Mouse (Mus musculus) limb, embryonic 13.5 days (tissue): Measurements from ENCODE around the gene Bcl2a1c. TPM values are rescaled to one million over a fixed set of nuclear protein-coding genes. Genes with fewer than 3 reads are reported as not detected.

Experiments
- ATAC-seq: fragments of 200-750 bp; cut with Nextera tagmentation; 2 replicates; pipeline ENCODE4 v1.8.0; 2017; ENCODE audit warnings: low read depth, moderate number of reproducible peaks, moderate TSS enrichment; ENCODE audit not compliant: low FRiP score
- H3K27ac ChIP-seq: fragments of 300-500 bp; sonication (generic); 2 replicates; pipeline ENCODE4 v1.5.1; 2015; ENCODE audit warnings: inconsistent platforms, mild to moderate bottlenecking, moderate library complexity
- H3K27me3 ChIP-seq: fragments of 300-500 bp; sonication (generic); 2 replicates; pipeline ENCODE4 v1.6.1; 2015; ENCODE audit warnings: mild to moderate bottlenecking, inconsistent platforms
- H3K36me3 ChIP-seq: fragments of 300-500 bp; sonication (generic); 2 replicates; pipeline ENCODE4 v1.6.1; 2015; ENCODE audit warnings: inconsistent platforms, mild to moderate bottlenecking, moderate library complexity
- H3K4me1 ChIP-seq: fragments of 300-500 bp; sonication (generic); 2 replicates; pipeline ENCODE4 v1.6.1; 2015; ENCODE audit warnings: inconsistent platforms
- H3K4me2 ChIP-seq: fragments of 300-500 bp; sonication (generic); replicated peaks from 2 replicates; pipeline ENCODE4 v1.6.1; 2015; ENCODE audit warnings: inconsistent platforms, mild to moderate bottlenecking, moderate library complexity
- H3K4me3 ChIP-seq: fragments of 300-500 bp; sonication (generic); 2 replicates; pipeline ENCODE4 v1.5.1; 2015; ENCODE audit warnings: moderate library complexity, mild to moderate bottlenecking, inconsistent platforms
- H3K9ac ChIP-seq: fragments of 300-500 bp; sonication (generic); 2 replicates; pipeline ENCODE4 v1.6.1; 2015; ENCODE audit warnings: mild to moderate bottlenecking, inconsistent platforms
- H3K9me3 ChIP-seq: fragments of 300-500 bp; sonication (generic); 2 replicates; pipeline ENCODE4 v1.6.1; 2016; ENCODE audit warnings: inconsistent platforms
- WGBS: fragments of 180-500 bp; shearing (Covaris S2); methylation state at CpG from one replicate; pipeline ENCODE4 v1.1.7; 2015; 5-methylcytosine and 5-hydroxymethylcytosine counted together
- polyA plus RNA-seq: library from polyadenylated mRNA; unstranded; fragments of >200 nt; fragmentation: Nextera tagmentation; extraction: Ambion mirVana; gene quantifications from 2 replicates; pipeline ENCODE4 v1.2.1, GENCODE M21; 2015

Gene Bcl2a1c
- polyA plus RNA-seq, 1 experiment from 2014 or later, result not detected

- Histone ChIP-seq H3K4me3 (no peak overlapping the region), H3K9ac (no peak overlapping the region), H3K9me3 (no peaks in the 10 kb centered on the region), H3K4me2 (no peak overlapping the region), H3K27ac (no peak overlapping the region), H3K4me1 (no peaks in the 10 kb centered on the region), H3K36me3 (peaks cover 74% of the 10 kb centered on the region), H3K27me3 (no peaks in the 10 kb centered on the region)
- no peak for ATAC-seq
- WGBS, result 86% methylated on average over 12 of the region's 12 CpGs
Measured at GRCm38 (mm10) chr9:114379871-114380270, 49.9 kb downstream of the Bcl2a1c start.

Other genes starting within 250 kb of the Bcl2a1c start
- 161 TPM in 2 replicates for gene Crtap, start 60.5 kb downstream of the Bcl2a1c start, polyA plus RNA-seq
- gene Glb1, start 70.9 kb downstream of the Bcl2a1c start, polyA plus RNA-seq, result 29.7 and 32.2 TPM in 2 replicates
- gene Tmppe, start 71.0 kb downstream of the Bcl2a1c start, polyA plus RNA-seq, result 9.4 and 9.6 TPM in 2 replicates
- not detected in 2 replicates for gene Ccr4, start 174.8 kb downstream of the Bcl2a1c start, polyA plus RNA-seq
- gene C130032M10Rik, start 185.6 kb downstream of the Bcl2a1c start, polyA plus RNA-seq, result 0.37 and 0.42 TPM in 2 replicates
- gene Trim71, start 234.2 kb downstream of the Bcl2a1c start, polyA plus RNA-seq, result 0.62 and 0.91 TPM in 2 replicates